Mouse (Mus musculus): ENCODE measurements around the gene Kcnma1.

DNA sequence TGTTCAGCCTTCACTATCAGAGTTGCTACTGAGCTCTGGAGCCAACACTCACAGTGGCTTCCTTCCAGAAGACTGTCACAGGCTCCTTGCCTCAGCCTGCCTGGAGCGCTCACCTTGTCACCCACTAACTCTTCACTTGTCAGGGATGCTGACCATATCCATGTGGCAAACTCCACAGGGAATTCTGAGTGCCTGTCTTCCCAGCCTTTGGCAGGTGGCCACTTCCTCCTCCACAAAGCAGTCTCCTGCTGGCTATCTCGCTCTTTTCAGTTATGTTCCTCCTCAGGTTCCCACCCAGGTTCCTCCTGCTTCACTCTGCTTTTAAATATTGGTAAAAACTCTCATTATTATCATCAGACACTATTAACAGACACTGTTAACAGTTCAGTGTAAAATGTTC lies 395.3 kb downstream of the Kcnma1 start:
- TF ChIP-seq CTCF (IDR thresholded peaks at IDR 0.05; ENCODE audit: extremely low read depth, insufficient read length, insufficient replicate concordance, low read depth, low read length): no peak
- TF ChIP-seq POLR2A (IDR thresholded peaks at IDR 0.05; ENCODE audit: low read depth, low read length): no peak
